Mouse (Mus musculus) forebrain, embryonic 13.5 days (tissue): ENCODE measurements at regions not wholly inside any gene's neighbourhood (a gene's known extent, or its start where the extent isn't known, plus 50 kb on each side); places are given as distances from the start of the nearest gene placed in this dataset.
"Not testable (repeated sequence)": the region's sequence is repeated elsewhere in the genome, so short reads cannot be mapped to it uniquely, and the experiment has no call there.

ENCODE experiments used
- ATAC-seq: fragments of 200-750 bp; cut with Nextera tagmentation; 2 replicates; pipeline ENCODE4 v1.8.0; 2017
- H3K27ac ChIP-seq: fragments of 300-500 bp; sonication (generic); 2 replicates; pipeline ENCODE4 v1.5.1; 2015; ENCODE audit warnings: inconsistent platforms, mild to moderate bottlenecking, moderate library complexity
- H3K27me3 ChIP-seq: fragments of 300-500 bp; sonication (generic); 2 replicates; pipeline ENCODE4 v1.6.1; 2015; ENCODE audit warnings: mild to moderate bottlenecking, inconsistent platforms
- H3K36me3 ChIP-seq: fragments of 300-500 bp; sonication (generic); 2 replicates; pipeline ENCODE4 v1.6.1; 2015; ENCODE audit warnings: mild to moderate bottlenecking, inconsistent platforms; ENCODE audit not compliant: poor library complexity, severe bottlenecking
- H3K4me1 ChIP-seq: fragments of 300-500 bp; sonication (generic); 2 replicates; pipeline ENCODE4 v1.6.1; 2015; ENCODE audit warnings: inconsistent platforms
- H3K4me2 ChIP-seq: fragments of 300-500 bp; sonication (generic); 2 replicates; pipeline ENCODE4 v1.6.1; 2015; ENCODE audit warnings: inconsistent platforms, mild to moderate bottlenecking, moderate library complexity
- H3K4me3 ChIP-seq: fragments of 300-500 bp; sonication (generic); 2 replicates; pipeline ENCODE4 v1.5.1; 2015; ENCODE audit warnings: mild to moderate bottlenecking, inconsistent platforms
- H3K9ac ChIP-seq: fragments of 300-500 bp; sonication (generic); 2 replicates; pipeline ENCODE4 v1.6.1; 2015; ENCODE audit warnings: mild to moderate bottlenecking, inconsistent platforms
- H3K9me3 ChIP-seq: fragments of 300-500 bp; sonication (generic); replicated peaks from 2 replicates; pipeline ENCODE4 v1.6.1; 2016; ENCODE audit warnings: inconsistent platforms
- WGBS: fragments of 180-500 bp; shearing (Covaris S2); methylation state at CpG from one replicate; pipeline ENCODE4 v1.1.7; 2015; 5-methylcytosine and 5-hydroxymethylcytosine counted together

DNA sequence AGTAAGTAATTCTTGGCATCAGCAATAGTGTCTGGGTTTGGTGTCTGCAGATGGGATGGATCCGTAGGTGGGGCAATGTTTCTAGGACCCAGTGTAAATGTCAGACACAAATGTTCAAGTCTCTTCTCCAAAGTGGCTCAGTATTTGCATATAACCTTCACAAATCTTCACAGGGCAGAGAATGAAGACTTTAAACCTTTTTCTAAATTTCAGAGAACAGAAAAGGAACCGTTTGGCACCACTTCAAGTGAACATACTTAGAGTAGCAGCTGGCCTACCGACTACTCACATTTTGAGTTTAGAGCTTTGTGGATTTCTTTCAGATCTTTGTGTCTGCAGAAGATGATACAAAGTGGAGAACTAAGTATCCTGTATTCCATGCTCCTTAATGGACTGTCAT lies 1319.5 kb upstream of the Adam24 start:
- no peak overlapping the region for H3K27ac ChIP-seq
- no peaks in the 10 kb centered on the region for H3K36me3 ChIP-seq
- no peaks in the 10 kb centered on the region for H3K9me3 ChIP-seq
- no peaks in the 10 kb centered on the region for H3K4me1 ChIP-seq
- H3K4me2 ChIP-seq = no peak overlapping the region
- 88% methylated on average over 3 of the region's 3 CpGs for WGBS
- ATAC-seq = no peak
- H3K27me3 ChIP-seq = no peaks in the 10 kb centered on the region
- no peak overlapping the region for H3K9ac ChIP-seq
- no peak overlapping the region for H3K4me3 ChIP-seq

- Histone ChIP-seq H3K9me3 (no peaks in the 10 kb centered on the region), H3K27ac (no peak overlapping the region), H3K36me3 (no peaks in the 10 kb centered on the region), H3K27me3 (no peaks in the 10 kb centered on the region), H3K9ac (no peak overlapping the region), H3K4me2 (no peak overlapping the region), H3K4me1 (no peaks in the 10 kb centered on the region), H3K4me3 (no peak overlapping the region)
- ATAC-seq = no peak
- 83% methylated on average over 1 of the region's 1 CpGs for WGBS
Measured at GRCm38 (mm10) chr8:39357111-39357510, 1317.8 kb upstream of the Adam24 start.

- ATAC-seq = no peak
- Histone ChIP-seq H3K4me1 (no peaks in the 10 kb centered on the region), H3K4me3 (no peak overlapping the region), H3K36me3 (no peaks in the 10 kb centered on the region), H3K27me3 (no peaks in the 10 kb centered on the region), H3K9me3 (no peaks in the 10 kb centered on the region), H3K27ac (no peak overlapping the region), H3K4me2 (no peak overlapping the region), H3K9ac (no peak overlapping the region)
- 83% methylated on average over 3 of the region's 3 CpGs for WGBS
Measured at GRCm38 (mm10) chr8:39357865-39358264, 1317.0 kb upstream of the Adam24 start.

DNA sequence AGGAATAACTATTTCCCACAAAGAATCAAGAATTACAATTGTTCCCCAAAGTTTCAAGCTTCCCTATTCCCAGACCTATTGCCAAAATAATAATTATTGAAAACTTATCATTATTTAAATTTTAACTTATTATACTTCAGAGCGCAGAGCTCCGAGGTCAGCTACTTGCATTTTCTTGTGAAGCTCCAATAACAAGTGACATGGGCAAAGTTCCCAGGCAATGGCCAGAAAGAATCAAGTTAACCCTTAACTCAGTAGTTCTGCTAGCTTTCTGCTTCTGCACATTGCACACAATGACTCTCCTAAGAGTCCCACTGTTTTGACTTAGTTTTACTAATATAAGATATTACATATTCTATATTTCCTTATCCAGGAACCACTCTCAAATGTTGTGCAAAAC lies 1308.5 kb upstream of the Adam24 start:
- not testable (repeated sequence) for H3K27me3 ChIP-seq, H3K27ac ChIP-seq, H3K4me2 ChIP-seq, H3K36me3 ChIP-seq, ATAC-seq, H3K9ac ChIP-seq, H3K4me3 ChIP-seq, H3K9me3 ChIP-seq, H3K4me1 ChIP-seq
- WGBS = 89% methylated on average over 2 of the region's 2 CpGs
